Mouse (Mus musculus) bone marrow macrophage, adult 2 months (primary cell): Measurements from ENCODE around the gene Fancc.

ENCODE experiments used
- CTCF ChIP-seq: IDR thresholded peaks from 2 replicates; pipeline ENCODE4 v1.5.1; 2012; ENCODE audit warnings: low read depth, mild to moderate bottlenecking, low read length, moderate library complexity
- POLR2A ChIP-seq: IDR thresholded peaks from 2 replicates; pipeline ENCODE4 v1.6.1; 2012; ENCODE audit warnings: mild to moderate bottlenecking, low read depth, low read length, borderline replicate concordance

GRCm38 (mm10) chr13:63268371-63268770 is 228.7 kb downstream of the Fancc start:
- no peak for TF ChIP-seq CTCF
- TF ChIP-seq POLR2A, result no peak
